Mouse (Mus musculus) liver, embryonic 14.5 days (tissue): Measurements from ENCODE around the gene Il16.

ENCODE experiments used
- CTCF ChIP-seq: IDR thresholded peaks from 2 replicates; pipeline ENCODE4 v1.5.1; 2016; ENCODE audit warnings: antibody characterized with exemption, low read depth, control low read depth
- EP300 ChIP-seq: IDR thresholded peaks from 2 replicates; pipeline ENCODE4 v1.6.1; 2016; ENCODE audit warnings: antibody characterized with exemption, low read depth

DNA sequence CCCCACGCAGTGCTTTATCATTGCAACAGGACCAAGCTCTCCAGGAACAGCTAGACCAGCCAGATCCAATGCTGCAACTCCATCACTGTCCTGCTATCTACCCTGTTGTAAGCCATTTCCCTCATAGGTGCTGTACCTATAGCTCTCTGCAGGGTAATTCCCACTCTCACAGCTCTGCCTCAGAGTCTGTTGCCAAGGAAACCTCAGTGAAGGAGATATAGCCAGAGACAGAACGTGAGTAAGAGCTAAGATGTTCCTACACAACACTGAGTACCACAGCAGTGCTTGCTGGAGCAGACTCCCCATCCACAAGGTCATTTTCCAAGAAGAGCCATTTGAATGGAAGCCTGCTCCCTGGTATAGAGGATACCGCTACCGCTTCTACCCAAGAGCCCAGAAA is 1.3 kb downstream of the Il16 start:
- TF ChIP-seq CTCF (no peak), EP300 (no peak)
